Mouse (Mus musculus) ovary, postnatal 10 days (tissue): Measurements from ENCODE around the gene Tmem130.
A peak's percentile ranks its signal among the peaks of the same experiment; 100 is the strongest.

Experiments
- DNase-seq: peaks from one replicate; pipeline ENCODE4 v3.0.0; 2022; ENCODE audit warnings: low spot score

Tmem130 gene

DNA sequence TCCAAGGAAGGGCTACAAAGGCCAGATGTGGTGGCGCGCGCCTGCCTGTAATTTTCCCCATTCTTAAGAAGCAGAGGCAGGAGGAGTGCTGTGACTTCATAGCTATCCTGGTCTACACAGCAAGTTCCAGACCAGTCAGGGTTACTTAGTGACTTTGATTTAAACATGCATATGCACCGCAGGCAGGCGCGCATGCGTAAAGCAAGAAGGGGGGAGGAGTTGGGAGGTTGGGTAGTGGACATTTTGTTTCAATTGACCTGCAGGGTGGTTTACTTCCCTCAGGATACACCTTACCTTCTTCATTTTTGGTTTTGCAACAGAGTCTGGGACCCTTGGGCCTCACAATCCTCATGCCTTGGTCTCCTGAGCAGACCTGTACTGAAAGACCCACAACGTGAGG, 32.4 kb downstream of the Tmem130 start:
- DNase-seq: no peak

DNA sequence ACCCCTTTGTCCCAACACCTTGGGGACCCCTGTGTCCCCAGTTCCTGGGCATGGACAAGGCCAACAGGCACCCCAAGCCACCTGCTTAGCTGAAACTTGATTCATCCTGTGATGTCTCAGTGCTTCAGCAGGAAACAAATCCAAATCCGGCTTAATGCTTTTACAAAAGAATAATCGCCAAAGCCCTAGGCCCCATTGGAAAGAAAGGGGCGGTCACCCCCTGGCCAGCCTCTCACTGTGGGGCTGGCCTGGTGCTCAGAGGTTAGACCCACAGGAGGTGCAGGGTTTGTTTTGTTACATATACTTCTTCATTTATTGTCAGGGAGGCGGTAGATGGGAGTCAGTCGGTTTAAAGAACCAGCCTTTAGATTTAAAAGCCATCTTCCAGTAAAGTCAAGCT, 33.4 kb downstream of the Tmem130 start:
- DNase-seq: no peak

DNA sequence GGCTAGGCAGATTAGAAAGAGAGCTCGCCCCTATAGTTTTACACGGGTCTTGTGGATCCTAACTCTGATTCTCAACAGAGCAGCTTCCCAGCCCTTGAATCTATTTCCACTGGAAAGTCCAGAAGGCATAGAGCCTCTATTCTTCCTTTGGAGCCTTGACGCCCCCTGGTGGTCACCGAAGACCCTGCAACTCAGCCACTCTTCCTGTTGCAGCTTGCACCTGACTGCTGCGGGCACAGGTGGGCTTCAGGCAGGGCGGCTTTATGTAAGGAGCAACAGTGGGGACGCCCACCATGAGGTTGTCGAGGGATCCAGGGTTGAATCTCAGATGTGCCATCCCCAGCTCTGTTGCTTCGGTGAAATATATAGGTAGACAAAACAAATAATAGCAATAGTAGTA, 34.5 kb downstream of the Tmem130 start:
- peak; percentile 59 for DNase-seq

GRCm38 (mm10) chr5:144725554-144725953, 36.1 kb downstream of the Tmem130 start:
- no peak for DNase-seq

DNA sequence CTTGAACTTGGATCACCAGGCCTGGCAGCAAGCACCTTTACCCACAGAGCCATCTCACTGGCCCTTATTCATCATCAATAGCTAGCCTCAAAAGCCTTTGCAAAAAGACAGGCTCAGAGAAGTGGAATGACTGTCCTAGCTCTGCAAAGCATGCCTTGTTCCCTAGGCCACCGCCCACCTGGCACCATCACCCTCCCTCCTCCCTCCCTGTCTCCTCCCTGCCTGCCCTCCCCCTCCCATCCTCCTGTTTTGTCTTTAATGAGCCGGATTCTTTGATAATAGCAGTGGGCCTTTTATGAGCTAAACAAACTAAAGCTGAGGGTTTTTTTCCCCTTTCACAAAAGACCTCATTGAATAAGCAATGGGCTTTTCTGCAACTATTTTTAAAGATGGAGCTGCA, 36.7 kb downstream of the Tmem130 start:
- no peak for DNase-seq

- DNase-seq: no peak
These were observed 41.3 kb downstream of the Tmem130 start for GRCm38 (mm10) chr5:144720281-144720680.

- no peak for DNase-seq
These were observed 41.8 kb downstream of the Tmem130 start for GRCm38 (mm10) chr5:144719781-144720180.

DNA sequence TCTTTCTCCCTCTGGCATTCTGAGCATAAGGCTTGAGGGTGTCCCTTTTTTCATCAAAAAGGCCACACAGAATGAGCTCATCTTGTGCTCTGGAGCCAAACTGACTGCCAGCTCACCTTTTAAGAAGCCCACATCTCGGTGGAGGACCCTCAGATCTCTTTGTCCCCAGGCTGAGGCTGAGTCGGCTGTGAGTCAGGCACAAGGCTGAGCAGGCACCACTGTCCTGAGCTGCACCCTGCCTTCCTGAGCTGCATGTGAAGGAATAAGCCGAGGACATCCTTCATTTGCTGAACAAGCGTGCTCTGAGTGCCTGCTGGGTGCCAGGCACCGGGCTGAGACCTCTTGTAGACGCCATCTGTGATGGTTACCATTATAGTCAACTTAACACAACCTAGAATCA, 44.4 kb downstream of the Tmem130 start:
- DNase-seq: no peak

DNA sequence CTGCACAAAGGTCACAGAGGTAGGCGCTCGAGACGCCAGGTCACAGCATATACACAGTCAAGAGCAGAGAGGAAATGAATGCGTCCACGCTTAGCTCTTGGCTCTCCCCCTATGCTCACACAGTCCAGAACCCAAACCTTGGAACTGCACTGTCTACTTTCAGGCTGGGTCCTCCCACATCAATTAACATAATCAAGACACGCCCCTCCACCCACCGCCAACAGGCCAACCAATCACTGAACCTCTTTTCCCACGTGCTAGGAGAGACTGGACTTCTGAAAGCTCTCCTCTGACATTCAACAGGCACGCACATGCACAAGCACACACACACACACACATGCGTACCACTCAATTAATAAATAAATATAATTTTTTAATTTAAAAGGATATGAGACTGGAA, 48.2 kb downstream of the Tmem130 start:
- no peak for DNase-seq

DNA sequence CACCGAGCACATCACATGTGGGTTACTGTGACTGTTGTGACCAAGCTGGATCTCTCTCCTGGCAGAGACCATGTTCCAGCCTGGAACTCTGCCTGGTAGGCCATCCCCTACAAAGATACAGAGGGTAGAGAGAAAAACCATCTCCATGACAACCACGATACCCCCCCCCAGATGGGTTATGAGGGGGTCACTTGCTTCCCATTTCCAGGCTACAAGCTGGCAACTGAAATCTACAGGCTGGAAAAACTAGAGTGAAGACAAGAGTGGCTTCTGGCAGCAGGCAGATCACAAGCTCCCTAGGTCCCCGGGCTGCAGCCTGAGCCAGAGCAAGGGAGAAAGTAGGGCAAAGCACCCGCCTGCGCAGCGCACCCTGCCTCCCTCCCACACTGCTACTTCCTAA, 54.0 kb downstream of the Tmem130 start:
- DNase-seq: no peak

DNA sequence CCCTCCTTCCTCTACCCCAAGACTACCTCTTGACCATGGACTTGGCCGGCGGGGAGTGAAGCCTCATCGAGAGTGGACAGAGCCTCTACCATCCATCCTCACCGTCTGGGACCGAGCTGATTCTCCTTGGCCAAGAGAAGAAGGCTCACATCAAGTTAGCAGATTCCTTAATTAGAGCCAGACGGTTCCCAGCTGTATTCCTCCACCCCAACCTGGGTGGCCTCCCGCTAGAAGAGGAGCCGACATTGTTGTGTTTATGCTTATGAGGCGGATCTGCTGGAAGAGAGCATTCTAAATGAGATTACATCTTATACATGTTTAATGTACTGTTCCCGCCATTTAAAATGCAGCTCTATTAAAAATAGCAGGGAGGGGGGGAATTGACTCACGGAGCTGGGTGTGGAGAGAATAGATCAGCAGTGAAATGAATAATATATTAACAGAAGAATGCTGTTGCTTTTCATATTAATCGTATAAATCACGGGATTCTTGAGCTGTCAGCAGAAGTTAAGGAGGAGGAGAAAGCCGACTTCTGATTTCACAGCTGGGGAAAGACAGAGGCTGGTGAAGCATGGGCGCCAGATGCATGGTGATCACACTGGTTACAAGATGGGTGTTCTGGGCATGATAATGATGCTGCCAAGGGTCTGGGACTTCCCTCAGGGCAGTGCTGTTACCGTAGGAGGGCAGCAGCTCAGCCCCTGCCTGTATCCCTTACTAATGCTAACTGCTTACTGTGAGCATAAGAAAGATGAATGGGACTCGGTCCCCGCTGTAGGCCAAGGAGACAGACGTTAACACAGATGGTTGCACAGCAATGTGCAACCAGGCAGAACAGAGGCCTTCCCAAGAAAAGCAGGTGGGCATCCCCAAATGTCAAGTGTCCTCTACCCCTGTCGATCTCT, 57.9 kb downstream of the Tmem130 start:
- no peak for DNase-seq

DNA sequence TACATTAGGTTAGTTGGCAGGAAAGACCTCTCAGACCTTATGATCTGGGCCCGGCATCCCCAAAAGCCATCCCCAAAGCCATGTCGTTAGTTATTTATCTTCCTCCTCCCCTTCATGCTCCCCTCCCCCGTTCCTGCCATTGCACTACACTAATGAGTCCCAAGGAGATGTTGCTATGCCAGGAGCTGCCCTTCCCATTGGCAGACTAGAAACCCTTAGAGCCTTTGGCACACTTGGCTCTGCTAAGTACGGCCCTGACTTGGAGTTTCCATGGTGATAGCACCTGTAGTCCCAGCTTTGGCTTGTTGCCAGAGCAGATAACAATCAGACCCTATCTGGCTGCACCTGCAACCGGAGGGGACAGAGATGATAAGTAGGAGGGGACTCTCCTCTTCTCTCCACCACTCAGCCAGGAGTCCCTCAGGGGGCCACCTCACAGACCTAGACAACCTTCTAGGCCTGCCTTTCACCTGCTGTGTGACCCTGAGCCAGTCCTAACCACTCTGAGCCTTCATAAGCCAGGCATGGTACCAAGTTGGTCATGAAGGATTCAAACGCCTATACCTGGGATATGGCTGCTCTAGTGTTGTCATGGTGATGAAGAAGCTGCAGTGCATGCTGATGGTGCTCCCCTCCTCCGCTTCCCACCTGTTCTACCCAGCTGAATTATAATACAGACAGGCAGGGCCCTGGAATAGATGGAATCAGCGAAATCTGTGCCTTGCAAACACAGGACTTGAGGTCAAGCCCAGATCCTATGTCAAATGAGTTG, 66.1 kb downstream of the Tmem130 start:
- DNase-seq: no peak

- no peak for DNase-seq
These were observed 67.5 kb downstream of the Tmem130 start for GRCm38 (mm10) chr5:144694161-144694560.

GRCm38 (mm10) chr5:144691421-144691820, 70.2 kb downstream of the Tmem130 start:
- DNase-seq: no peak

GRCm38 (mm10) chr5:144688371-144688770, 73.2 kb downstream of the Tmem130 start:
- no peak for DNase-seq
